Mouse (Mus musculus): ENCODE results near the gene Cptp. TPM values are rescaled to one million over a fixed set of nuclear protein-coding genes. Genes with fewer than 3 reads are reported as not detected.

Cptp gene
- polyA plus RNA-seq, 1 experiment from 2014 or later, result 8.1 TPM

GRCm38 (mm10) chr4:155891551-155892001 lies 22.3 kb upstream of the Cptp start, which contains the start of the genes Pusl1 and Acap3:
Gene Pusl1, minus strand, starts transcription at chr4:155891781.
Gene Acap3, plus strand, starts transcription at chr4:155891822.
- peak; percentile 90 for ATAC-seq
- DNase-seq, result peak; percentile 98
- TF ChIP-seq EP300 (IDR thresholded peaks at IDR 0.05; ENCODE audit: low read depth) (no peak), CTCF (IDR thresholded peaks at IDR 0.05; ENCODE audit: low read depth) (no peak)
- peak within 1 kb of the TSS; percentile 100 for H3K27ac ChIP-seq (ENCODE audit: low read depth)
- peak within 1 kb of the TSS; percentile 99 for H3K4me2 ChIP-seq (ENCODE audit: low read depth, low read length)
- WGBS (ENCODE audit: insufficient replicate concordance), result under 1% methylated on average over 52 of the region's 52 CpGs
- H3K4me1 ChIP-seq (ENCODE audit: insufficient read depth), result peaks cover 44% of the 10 kb centered on the region
- H3K36me3 ChIP-seq (replicated peaks; ENCODE audit: insufficient read depth, low read length), result peaks cover 34% of the 10 kb centered on the region
- H3K27me3 ChIP-seq (ENCODE audit: insufficient read depth, low read length), result no peaks in the 10 kb centered on the region
- H3K9me3 ChIP-seq (ENCODE audit: low read length), result no peaks in the 10 kb centered on the region
- H3K4me3 ChIP-seq (ENCODE audit: low read depth, low read length), result peak within 1 kb of the TSS; percentile 95
- H3K9ac ChIP-seq (replicated peaks), result peak within 1 kb of the TSS; percentile 98

DNA sequence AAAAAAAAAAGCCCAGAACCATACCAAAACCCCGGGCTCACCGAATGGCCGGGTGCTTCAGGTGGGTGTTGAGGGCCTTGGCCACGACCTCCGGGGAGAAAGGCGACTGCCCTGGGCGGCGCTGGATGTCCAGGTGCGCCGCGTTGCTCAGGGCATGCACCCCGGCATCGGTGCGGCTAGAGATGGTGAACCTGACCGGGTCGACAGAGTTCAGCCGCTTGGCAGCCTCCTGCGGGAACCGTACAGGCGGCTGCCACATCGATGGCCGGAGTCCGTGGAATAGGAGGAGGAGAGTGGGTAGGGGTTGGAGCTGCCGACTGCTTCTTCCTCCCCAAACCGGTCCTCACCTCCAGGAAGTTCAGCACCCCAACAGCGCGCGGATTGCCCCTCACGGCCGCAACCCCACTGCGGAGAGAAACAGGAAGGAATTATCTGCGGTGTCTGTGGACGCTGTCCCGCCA lies 21.8 kb upstream of the Cptp start:
- H3K4me3 ChIP-seq (ENCODE audit: low read depth, low read length), result peak overlapping the region; percentile 95
- H3K36me3 ChIP-seq (replicated peaks; ENCODE audit: insufficient read depth, low read length), result peaks cover 29% of the 10 kb centered on the region
- H3K9me3 ChIP-seq (ENCODE audit: low read length), result no peaks in the 10 kb centered on the region
- H3K4me1 ChIP-seq (ENCODE audit: insufficient read depth), result peaks cover 44% of the 10 kb centered on the region
- DNase-seq (peak; percentile 50), ATAC-seq (no peak)
- H3K27me3 ChIP-seq (ENCODE audit: insufficient read depth, low read length), result no peaks in the 10 kb centered on the region
- under 1% methylated on average over 34 of the region's 34 CpGs for WGBS (ENCODE audit: insufficient replicate concordance)
- H3K4me2 ChIP-seq (ENCODE audit: low read depth, low read length), result peak overlapping the region; percentile 99
- TF ChIP-seq CTCF (IDR thresholded peaks at IDR 0.05; ENCODE audit: low read depth) (no peak), EP300 (IDR thresholded peaks at IDR 0.05; ENCODE audit: low read depth) (no peak)
- peak overlapping the region; percentile 69 for H3K9ac ChIP-seq (replicated peaks)
- H3K27ac ChIP-seq (ENCODE audit: low read depth), result no peak overlapping the region

DNA sequence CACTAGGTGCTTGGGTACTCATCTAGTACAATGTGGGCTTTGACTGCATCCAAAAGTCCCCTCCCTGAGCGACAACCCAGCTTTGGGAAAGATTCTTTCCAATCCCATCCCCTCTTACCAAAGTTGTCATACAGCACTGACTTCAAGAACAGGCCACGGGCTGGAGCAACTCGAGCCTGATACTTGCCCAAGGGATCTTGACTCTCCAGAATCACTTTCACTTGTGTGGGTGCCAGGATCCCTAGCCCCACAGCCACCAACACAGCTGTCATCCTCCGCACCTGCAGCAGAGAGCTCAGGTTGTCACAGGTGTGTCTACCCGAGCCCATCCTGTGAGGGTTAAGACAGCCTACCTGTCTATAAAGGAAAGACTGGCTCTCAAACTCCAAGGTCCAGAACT lies 20.1 kb upstream of the Cptp start:
- H3K27ac ChIP-seq (ENCODE audit: low read depth), result no peak overlapping the region
- peaks cover 40% of the 10 kb centered on the region for H3K36me3 ChIP-seq (replicated peaks; ENCODE audit: insufficient read depth, low read length)
- no peak for DNase-seq
- H3K27me3 ChIP-seq (ENCODE audit: insufficient read depth, low read length), result no peaks in the 10 kb centered on the region
- H3K9ac ChIP-seq (replicated peaks), result no peak overlapping the region
- no peaks in the 10 kb centered on the region for H3K9me3 ChIP-seq (ENCODE audit: low read length)
- H3K4me2 ChIP-seq (ENCODE audit: low read depth, low read length), result no peak overlapping the region
- 84% methylated on average over 5 of the region's 5 CpGs for WGBS (ENCODE audit: insufficient replicate concordance)
- no peak overlapping the region for H3K4me3 ChIP-seq (ENCODE audit: low read depth, low read length)
- no peak for ATAC-seq
- H3K4me1 ChIP-seq (ENCODE audit: insufficient read depth), result peaks cover 29% of the 10 kb centered on the region
- TF ChIP-seq CTCF (IDR thresholded peaks at IDR 0.05; ENCODE audit: low read depth) (no peak), EP300 (IDR thresholded peaks at IDR 0.05; ENCODE audit: low read depth) (no peak)

GRCm38 (mm10) chr4:155888181-155888580 lies 18.9 kb upstream of the Cptp start:
- Histone ChIP-seq H3K27me3 (ENCODE audit: insufficient read depth, low read length) (no peaks in the 10 kb centered on the region), H3K4me2 (ENCODE audit: low read depth, low read length) (no peak overlapping the region), H3K4me3 (ENCODE audit: low read depth, low read length) (no peak overlapping the region), H3K36me3 (replicated peaks; ENCODE audit: insufficient read depth, low read length) (peaks cover 40% of the 10 kb centered on the region), H3K27ac (ENCODE audit: low read depth) (no peak overlapping the region), H3K9me3 (ENCODE audit: low read length) (no peaks in the 10 kb centered on the region), H3K9ac (replicated peaks) (no peak overlapping the region), H3K4me1 (ENCODE audit: insufficient read depth) (peaks cover 19% of the 10 kb centered on the region)
- ATAC-seq, result no peak
- TF ChIP-seq CTCF (IDR thresholded peaks at IDR 0.05; ENCODE audit: low read depth), result no peak
- TF ChIP-seq EP300 (IDR thresholded peaks at IDR 0.05; ENCODE audit: low read depth), result no peak
- DNase-seq, result no peak
- 90% methylated on average over 9 of the region's 9 CpGs for WGBS (ENCODE audit: insufficient replicate concordance)

GRCm38 (mm10) chr4:155887674-155888073 lies 18.4 kb upstream of the Cptp start:
- no peak overlapping the region for H3K27ac ChIP-seq (ENCODE audit: low read depth)
- H3K4me1 ChIP-seq (ENCODE audit: insufficient read depth), result peaks cover 15% of the 10 kb centered on the region
- DNase-seq (no peak), ATAC-seq (no peak)
- H3K4me3 ChIP-seq (ENCODE audit: low read depth, low read length), result no peak overlapping the region
- no peak overlapping the region for H3K4me2 ChIP-seq (ENCODE audit: low read depth, low read length)
- TF ChIP-seq CTCF (IDR thresholded peaks at IDR 0.05; ENCODE audit: low read depth) (no peak), EP300 (IDR thresholded peaks at IDR 0.05; ENCODE audit: low read depth) (no peak)
- no peaks in the 10 kb centered on the region for H3K9me3 ChIP-seq (ENCODE audit: low read length)
- H3K27me3 ChIP-seq (ENCODE audit: insufficient read depth, low read length), result no peaks in the 10 kb centered on the region
- peaks cover 40% of the 10 kb centered on the region for H3K36me3 ChIP-seq (replicated peaks; ENCODE audit: insufficient read depth, low read length)
- H3K9ac ChIP-seq (replicated peaks), result no peak overlapping the region
- WGBS (ENCODE audit: insufficient replicate concordance), result 91% methylated on average over 10 of the region's 10 CpGs

DNA sequence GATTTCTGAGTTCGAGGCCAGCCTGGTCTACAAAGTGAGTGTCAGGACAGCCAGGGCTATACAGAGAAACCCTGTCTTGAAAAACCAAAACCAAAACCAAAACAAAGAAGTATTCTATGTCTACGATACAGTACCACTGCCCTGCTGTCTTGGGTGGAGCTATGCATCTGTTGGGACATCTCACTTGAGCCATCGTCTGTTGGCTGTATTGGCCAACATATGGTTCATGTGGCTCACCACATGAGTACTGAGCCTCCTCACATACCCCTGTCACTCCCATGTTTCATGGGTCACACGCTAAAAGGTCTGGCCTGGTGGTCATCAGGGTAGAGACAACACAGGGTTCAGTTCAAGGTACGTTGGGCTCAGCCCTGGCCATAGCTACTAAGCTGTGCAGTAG lies 17.1 kb upstream of the Cptp start:
- peak; percentile 37; the same call in 1 of the 2 replicates for ATAC-seq
- H3K27me3 ChIP-seq (ENCODE audit: insufficient read depth, low read length), result no peaks in the 10 kb centered on the region
- no peak overlapping the region for H3K9ac ChIP-seq (replicated peaks)
- TF ChIP-seq EP300 (IDR thresholded peaks at IDR 0.05; ENCODE audit: low read depth) (no peak), CTCF (IDR thresholded peaks at IDR 0.05; ENCODE audit: low read depth) (no peak)
- no peak for DNase-seq
- H3K4me1 ChIP-seq (ENCODE audit: insufficient read depth), result peaks cover 11% of the 10 kb centered on the region
- no peaks in the 10 kb centered on the region for H3K9me3 ChIP-seq (ENCODE audit: low read length)
- no peak overlapping the region for H3K27ac ChIP-seq (ENCODE audit: low read depth)
- peaks cover 40% of the 10 kb centered on the region for H3K36me3 ChIP-seq (replicated peaks; ENCODE audit: insufficient read depth, low read length)
- WGBS (ENCODE audit: insufficient replicate concordance), result 74% methylated on average over 5 of the region's 5 CpGs
- no peak overlapping the region for H3K4me3 ChIP-seq (ENCODE audit: low read depth, low read length)
- H3K4me2 ChIP-seq (ENCODE audit: low read depth, low read length), result no peak overlapping the region

Measured in liver, postnatal 0 days (tissue).